Mouse (Mus musculus) hindbrain, embryonic 15.5 days (tissue): ENCODE measurements around the gene Helb. TPM values are rescaled to one million over a fixed set of nuclear protein-coding genes. Genes with fewer than 3 reads are reported as not detected.
A peak's percentile ranks its signal among the peaks of the same experiment; 100 is the strongest.
"Not testable (repeated sequence)": the region's sequence is repeated elsewhere in the genome, so short reads cannot be mapped to it uniquely, and the experiment has no call there.

Experiments
- ATAC-seq: fragments of 200-750 bp; cut with Nextera tagmentation; 2 replicates; pipeline ENCODE4 v1.8.0; 2017; ENCODE audit warnings: low read depth, moderate number of reproducible peaks, moderate TSS enrichment; ENCODE audit not compliant: low FRiP score
- H3K27ac ChIP-seq: fragments of 300-500 bp; sonication (generic); replicated peaks from 2 replicates; pipeline ENCODE4 v1.5.1; 2015; ENCODE audit warnings: mild to moderate bottlenecking, inconsistent platforms
- H3K27me3 ChIP-seq: fragments of 300-500 bp; sonication (generic); 2 replicates; pipeline ENCODE4 v1.6.1; 2015; ENCODE audit warnings: control low read depth, inconsistent platforms
- H3K36me3 ChIP-seq: fragments of 300-500 bp; sonication (generic); 2 replicates; pipeline ENCODE4 v1.6.1; 2015; ENCODE audit warnings: control low read depth, inconsistent platforms
- H3K4me1 ChIP-seq: fragments of 300-500 bp; sonication (generic); replicated peaks from 2 replicates; pipeline ENCODE4 v1.6.1; 2015; ENCODE audit warnings: control low read depth, inconsistent platforms
- H3K4me2 ChIP-seq: fragments of 300-500 bp; sonication (generic); 2 replicates; pipeline ENCODE4 v1.6.1; 2015; ENCODE audit warnings: moderate library complexity, mild to moderate bottlenecking, inconsistent platforms
- H3K4me3 ChIP-seq: fragments of 300-500 bp; sonication (generic); 2 replicates; pipeline ENCODE4 v1.5.1; 2015; ENCODE audit warnings: mild to moderate bottlenecking, inconsistent platforms
- H3K9ac ChIP-seq: fragments of 300-500 bp; sonication (generic); 2 replicates; pipeline ENCODE4 v1.6.1; 2015; ENCODE audit warnings: inconsistent platforms
- H3K9me3 ChIP-seq: fragments of 300-500 bp; sonication (generic); 2 replicates; pipeline ENCODE4 v1.6.1; 2016; ENCODE audit warnings: control low read depth, inconsistent platforms
- WGBS: fragments of 180-500 bp; shearing (Covaris S2); methylation state at CpG from one replicate; pipeline ENCODE4 v1.1.7; 2015; 5-methylcytosine and 5-hydroxymethylcytosine counted together
- polyA plus RNA-seq: library from polyadenylated mRNA; unstranded; fragments of >200 nt; fragmentation: Nextera tagmentation; extraction: Ambion mirVana; gene quantifications from 2 replicates; pipeline ENCODE4 v1.2.1, GENCODE M21; 2015

Helb gene
- polyA plus RNA-seq, 1 experiment from 2014 or later, result 2.6 TPM

DNA sequence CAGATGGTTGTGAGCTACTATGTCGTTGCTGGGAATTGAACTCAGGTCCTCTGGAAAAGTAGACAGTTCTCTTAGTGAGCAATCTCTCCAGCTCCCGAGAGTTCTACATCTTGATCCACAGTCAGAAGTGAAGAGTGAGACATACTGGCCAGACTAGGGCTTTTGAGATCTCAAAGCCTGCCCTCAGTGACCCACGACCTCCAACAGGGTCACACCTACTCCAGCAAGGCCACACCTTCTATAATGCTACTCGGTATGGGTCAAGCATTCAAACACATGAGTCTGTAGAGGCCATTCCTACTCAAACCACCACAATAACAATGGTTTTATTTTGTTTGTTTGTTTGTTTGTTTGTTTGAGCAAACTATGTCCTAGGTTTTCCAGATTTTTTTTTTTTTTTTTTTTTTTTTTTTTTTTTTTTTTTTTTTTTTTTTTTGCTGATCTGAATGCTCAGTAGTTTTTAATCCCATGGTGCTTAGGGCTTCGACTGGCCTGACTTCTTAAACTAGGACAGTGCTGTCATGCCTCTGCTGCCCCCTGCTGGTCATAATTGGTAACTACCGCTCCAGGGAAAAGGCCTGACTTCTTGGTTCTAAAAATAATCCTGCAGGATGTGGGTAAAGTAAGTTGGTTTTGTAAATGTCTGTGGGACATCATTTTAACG lies 12.1 kb upstream of the Helb start:
- H3K27ac ChIP-seq, result no peak overlapping the region
- 53% methylated on average over 7 of the region's 7 CpGs for WGBS
- H3K27me3 ChIP-seq, result no peaks in the 10 kb centered on the region
- no peak overlapping the region for H3K4me3 ChIP-seq
- ATAC-seq, result no peak
- H3K9ac ChIP-seq, result no peak overlapping the region
- no peak overlapping the region for H3K4me2 ChIP-seq
- H3K9me3 ChIP-seq, result no peaks in the 10 kb centered on the region
- no peaks in the 10 kb centered on the region for H3K36me3 ChIP-seq
- no peaks in the 10 kb centered on the region for H3K4me1 ChIP-seq

DNA sequence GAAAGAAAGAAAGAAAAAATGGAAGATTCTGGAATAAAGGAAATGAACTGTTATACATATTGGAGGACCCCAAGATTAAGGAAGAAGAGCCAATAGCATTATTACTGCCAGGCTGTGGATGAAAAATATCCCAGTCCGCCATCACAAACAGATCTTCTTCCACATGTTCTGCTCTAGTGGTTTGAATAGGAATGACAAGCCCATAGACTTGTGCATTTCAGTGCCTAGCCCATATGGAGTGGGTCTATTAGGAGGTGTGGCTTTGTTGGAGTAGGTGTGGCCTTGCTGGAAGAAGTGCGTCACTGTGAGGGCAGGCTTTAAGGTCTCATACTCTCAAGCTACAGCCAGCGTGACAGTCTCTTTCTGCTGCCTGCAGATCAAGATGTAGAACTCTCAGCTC lies 10.9 kb upstream of the Helb start:
- Histone ChIP-seq H3K9ac (no peak overlapping the region), H3K4me3 (no peak overlapping the region), H3K4me1 (no peaks in the 10 kb centered on the region), H3K27ac (no peak overlapping the region), H3K27me3 (no peaks in the 10 kb centered on the region), H3K4me2 (no peak overlapping the region), H3K36me3 (no peaks in the 10 kb centered on the region), H3K9me3 (no peaks in the 10 kb centered on the region)
- ATAC-seq, result no peak
- whole genome bisulfite sequencing, result 88% methylated on average over 3 of the region's 3 CpGs

DNA sequence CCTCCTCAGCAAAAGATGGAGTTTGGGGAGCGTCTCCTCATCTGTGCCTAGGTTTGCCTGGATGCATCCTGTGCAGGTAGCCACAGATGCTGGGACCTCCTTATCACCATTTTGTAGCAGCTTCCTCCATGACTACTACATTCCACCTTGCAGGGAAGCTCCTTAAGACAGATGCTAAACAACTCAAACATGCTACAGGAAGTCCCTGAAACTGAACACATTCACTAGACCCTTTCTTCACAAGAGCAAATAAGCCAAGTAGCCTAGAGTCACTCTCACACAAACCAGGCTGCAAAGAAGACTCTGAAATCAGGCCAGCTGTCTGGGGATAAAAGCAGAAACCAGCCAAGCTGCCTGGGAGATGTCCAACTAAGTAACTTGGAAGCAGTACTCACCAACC lies 2.5 kb upstream of the Helb start:
- Histone ChIP-seq H3K27me3 (no peaks in the 10 kb centered on the region), H3K4me3 (no peak overlapping the region), H3K27ac (no peak overlapping the region), H3K9ac (no peak overlapping the region), H3K4me2 (no peak overlapping the region), H3K4me1 (peaks cover 4% of the 10 kb centered on the region; the same call in 1 of the 2 replicates), H3K36me3 (no peaks in the 10 kb centered on the region), H3K9me3 (no peaks in the 10 kb centered on the region)
- no peak for ATAC-seq
- WGBS, result 95% methylated on average over 1 of the region's 1 CpGs

DNA sequence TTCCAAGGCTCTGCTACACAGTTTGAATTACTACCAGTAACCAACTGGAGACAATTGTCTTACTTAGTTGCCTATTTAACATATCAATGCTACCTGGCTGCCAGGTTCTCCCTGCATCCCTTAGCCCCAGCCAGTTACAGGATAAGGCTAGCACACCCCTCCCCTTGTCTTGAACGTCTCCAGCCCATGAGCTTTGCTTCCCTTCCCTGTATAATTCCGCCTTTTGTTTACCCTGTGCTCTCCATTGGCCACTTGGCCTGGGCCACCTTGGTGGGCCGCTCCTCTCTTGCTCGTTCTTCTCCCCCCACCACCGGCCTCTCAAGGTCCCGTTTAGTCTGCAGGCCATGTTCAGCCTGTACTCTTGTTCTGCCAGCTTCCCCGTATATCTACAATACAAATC lies 1.7 kb upstream of the Helb start:
- 43% methylated on average over 7 of the region's 7 CpGs for WGBS
- no peak for ATAC-seq
- H3K36me3 ChIP-seq, result no peaks in the 10 kb centered on the region
- H3K27ac ChIP-seq, result no peak overlapping the region
- H3K9ac ChIP-seq, result no peak overlapping the region
- H3K9me3 ChIP-seq, result no peaks in the 10 kb centered on the region
- H3K27me3 ChIP-seq, result no peaks in the 10 kb centered on the region
- H3K4me3 ChIP-seq, result no peak overlapping the region
- no peak overlapping the region for H3K4me2 ChIP-seq
- peaks cover 4% of the 10 kb centered on the region; the same call in 1 of the 2 replicates for H3K4me1 ChIP-seq

DNA sequence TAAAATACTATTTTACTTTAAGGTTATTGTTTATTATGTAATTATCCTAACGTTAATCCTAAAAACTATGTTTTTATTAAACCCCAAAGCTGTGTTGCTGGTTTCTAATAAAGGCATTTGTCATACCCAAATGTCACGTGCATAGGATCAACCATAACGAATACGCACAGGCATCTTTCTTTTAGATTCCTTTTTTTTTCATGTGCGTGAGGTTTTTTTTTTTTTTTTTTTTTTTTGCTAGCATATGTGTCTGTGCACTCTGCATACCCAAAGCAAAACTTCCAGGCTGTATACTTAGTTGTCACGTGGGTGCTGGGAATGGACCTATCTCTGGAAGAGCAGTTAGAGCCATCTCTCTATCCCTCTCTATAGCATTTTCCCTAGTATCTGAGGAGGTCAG lies 1.2 kb upstream of the Helb start:
- 77% methylated on average over 6 of the region's 6 CpGs for WGBS
- no peak overlapping the region for H3K27ac ChIP-seq
- H3K36me3 ChIP-seq, result no peaks in the 10 kb centered on the region
- no peaks in the 10 kb centered on the region for H3K27me3 ChIP-seq
- no peak for ATAC-seq
- no peak overlapping the region for H3K4me2 ChIP-seq
- H3K4me3 ChIP-seq, result no peak overlapping the region
- peaks cover 4% of the 10 kb centered on the region; the same call in 1 of the 2 replicates for H3K4me1 ChIP-seq
- no peak overlapping the region for H3K9ac ChIP-seq
- no peaks in the 10 kb centered on the region for H3K9me3 ChIP-seq

DNA sequence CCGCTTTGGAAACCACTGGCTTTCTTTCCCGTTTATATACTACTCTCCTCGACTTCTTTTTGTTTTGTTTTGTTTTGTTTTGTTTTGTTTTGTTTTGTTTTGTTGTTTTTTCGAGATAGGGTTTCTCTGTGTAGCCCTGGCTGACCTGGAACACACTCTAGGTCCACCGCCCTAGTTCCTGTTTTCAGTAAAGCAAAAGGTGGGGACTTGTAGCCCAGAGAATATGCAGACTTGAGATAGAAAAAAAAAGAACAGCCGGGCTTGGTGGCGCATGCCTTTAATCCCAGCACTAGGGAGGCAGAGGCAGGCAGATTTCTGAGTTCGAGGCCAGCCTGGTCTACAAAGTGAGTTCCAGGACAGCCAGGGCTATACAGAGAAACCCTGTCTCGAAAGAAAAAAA lies 695 bp upstream of the Helb start:
- H3K27ac ChIP-seq, H3K9me3 ChIP-seq, H3K27me3 ChIP-seq, ATAC-seq, H3K36me3 ChIP-seq, H3K4me1 ChIP-seq, H3K9ac ChIP-seq: not testable (repeated sequence)
- 69% methylated on average over 9 of the region's 9 CpGs for WGBS
- H3K4me3 ChIP-seq, result peak overlapping the region; percentile 80
- H3K4me2 ChIP-seq, result peak overlapping the region; percentile 77

DNA sequence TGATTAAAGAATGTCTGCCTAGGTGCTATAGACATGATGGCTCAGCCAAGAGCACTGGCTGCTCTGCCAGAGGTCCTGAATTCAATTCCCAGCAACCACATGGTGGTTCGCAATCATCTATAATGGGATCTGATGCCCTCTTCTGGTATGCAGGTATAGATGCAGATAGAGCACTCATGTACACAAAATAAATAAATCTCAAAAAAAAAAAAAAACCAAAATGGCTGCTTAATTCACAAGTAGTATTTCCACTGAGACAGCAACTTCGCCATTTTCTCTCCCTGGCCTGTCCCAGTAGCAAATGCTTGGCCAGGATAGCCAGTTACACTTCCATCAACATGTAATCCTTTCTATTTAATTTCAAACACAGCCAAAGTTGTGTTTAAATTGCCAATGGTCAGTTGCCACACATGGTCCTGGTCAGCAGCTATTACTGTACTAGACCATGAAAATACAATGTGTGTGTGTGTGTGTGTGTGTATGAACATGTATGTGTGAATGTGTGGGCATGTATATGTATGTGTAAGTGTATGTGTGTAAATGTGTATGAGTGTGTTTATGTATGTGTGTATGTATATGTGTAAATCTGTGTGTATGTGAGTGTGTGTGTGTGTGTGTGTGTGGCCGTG lies 982 bp downstream of the Helb start:
- Histone ChIP-seq H3K4me2 (peak overlapping the region; percentile 77), H3K4me3 (peak overlapping the region; percentile 80), H3K9me3 (no peaks in the 10 kb centered on the region), H3K27ac (no peak overlapping the region), H3K27me3 (no peaks in the 10 kb centered on the region), H3K9ac (peak overlapping the region; percentile 68; the same call in 1 of the 2 replicates), H3K36me3 (no peaks in the 10 kb centered on the region), H3K4me1 (peaks cover 4% of the 10 kb centered on the region; the same call in 1 of the 2 replicates)
- no peak for ATAC-seq
- 84% methylated on average over 3 of the region's 3 CpGs for WGBS

DNA sequence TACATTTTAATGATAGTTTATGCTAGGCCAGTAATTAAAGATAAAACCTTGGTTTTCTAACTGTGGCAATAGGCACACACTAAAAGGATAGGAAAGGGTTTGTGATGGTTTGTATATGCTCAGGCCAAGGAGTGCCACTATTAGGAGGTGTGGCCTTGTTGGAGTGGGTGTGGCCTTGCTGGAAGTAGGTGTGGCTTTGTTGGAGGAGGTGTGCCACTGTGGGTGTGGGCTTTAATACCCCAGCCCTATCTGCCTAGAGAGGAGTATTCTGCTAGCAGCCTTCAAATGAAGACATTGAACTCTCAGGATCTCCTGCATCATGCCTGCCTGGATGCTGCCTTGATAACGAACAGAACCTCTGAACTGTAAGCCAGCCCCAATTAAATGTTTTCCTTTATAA lies 12.0 kb downstream of the Helb start:
- no peak overlapping the region for H3K4me3 ChIP-seq
- no peak overlapping the region for H3K27ac ChIP-seq
- WGBS, result 97% methylated on average over 1 of the region's 1 CpGs
- no peak overlapping the region for H3K9ac ChIP-seq
- H3K4me2 ChIP-seq, result no peak overlapping the region
- H3K27me3 ChIP-seq, result no peaks in the 10 kb centered on the region
- H3K36me3 ChIP-seq, result no peaks in the 10 kb centered on the region
- H3K4me1 ChIP-seq, result no peaks in the 10 kb centered on the region
- no peak for ATAC-seq
- no peaks in the 10 kb centered on the region for H3K9me3 ChIP-seq

DNA sequence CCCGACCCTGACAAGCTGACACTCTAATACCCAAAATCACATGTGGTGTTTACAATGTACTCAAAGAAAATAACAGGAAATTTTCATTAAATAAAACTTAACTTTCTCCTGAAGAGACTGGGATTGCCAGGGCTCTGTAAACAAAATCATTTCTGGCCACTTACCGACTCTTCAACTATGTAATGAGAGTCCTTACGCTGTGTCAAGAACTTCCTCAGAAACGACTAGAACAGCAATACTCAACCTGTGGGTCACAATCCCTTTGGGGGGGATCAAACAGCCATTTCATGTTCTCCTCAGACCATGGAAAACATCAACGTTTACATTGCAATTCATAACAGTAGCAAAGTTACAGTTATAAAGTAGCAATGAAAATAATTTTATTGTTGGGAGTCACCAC lies 15.2 kb downstream of the Helb start:
- peaks cover 5% of the 10 kb centered on the region; the same call in 1 of the 2 replicates for H3K36me3 ChIP-seq
- no peak for ATAC-seq
- H3K4me1 ChIP-seq, result no peaks in the 10 kb centered on the region
- no peak overlapping the region for H3K4me3 ChIP-seq
- WGBS, result 93% methylated on average over 5 of the region's 5 CpGs
- H3K9ac ChIP-seq, result no peak overlapping the region
- H3K27me3 ChIP-seq, result no peaks in the 10 kb centered on the region
- H3K4me2 ChIP-seq, result no peak overlapping the region
- no peaks in the 10 kb centered on the region for H3K9me3 ChIP-seq
- no peak overlapping the region for H3K27ac ChIP-seq

DNA sequence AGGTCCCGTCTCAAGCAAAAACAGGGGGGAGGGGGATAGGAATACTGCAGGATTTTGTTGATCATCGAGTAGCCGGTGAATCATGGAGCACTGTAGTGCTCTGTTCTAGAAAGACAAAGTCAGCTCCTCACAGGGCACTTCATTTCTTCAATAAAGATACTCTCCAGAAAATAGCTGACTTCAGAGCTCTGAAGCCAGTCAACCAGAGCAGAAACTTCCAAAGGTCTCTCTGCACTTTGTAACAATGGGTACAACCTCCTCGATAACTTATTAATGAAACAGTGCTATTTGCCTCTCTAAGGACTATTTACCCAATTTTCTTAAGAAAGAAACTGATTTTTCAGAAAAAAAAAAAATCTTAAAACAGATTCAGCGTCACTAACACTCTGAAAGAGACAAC lies 17.1 kb downstream of the Helb start:
- 96% methylated on average over 5 of the region's 5 CpGs for WGBS
- Histone ChIP-seq H3K9me3 (no peaks in the 10 kb centered on the region), H3K9ac (no peak overlapping the region), H3K36me3 (peaks cover 6% of the 10 kb centered on the region; the same call in 1 of the 2 replicates), H3K4me3 (no peak overlapping the region), H3K27me3 (no peaks in the 10 kb centered on the region), H3K4me2 (no peak overlapping the region), H3K27ac (no peak overlapping the region), H3K4me1 (no peaks in the 10 kb centered on the region)
- no peak for ATAC-seq

DNA sequence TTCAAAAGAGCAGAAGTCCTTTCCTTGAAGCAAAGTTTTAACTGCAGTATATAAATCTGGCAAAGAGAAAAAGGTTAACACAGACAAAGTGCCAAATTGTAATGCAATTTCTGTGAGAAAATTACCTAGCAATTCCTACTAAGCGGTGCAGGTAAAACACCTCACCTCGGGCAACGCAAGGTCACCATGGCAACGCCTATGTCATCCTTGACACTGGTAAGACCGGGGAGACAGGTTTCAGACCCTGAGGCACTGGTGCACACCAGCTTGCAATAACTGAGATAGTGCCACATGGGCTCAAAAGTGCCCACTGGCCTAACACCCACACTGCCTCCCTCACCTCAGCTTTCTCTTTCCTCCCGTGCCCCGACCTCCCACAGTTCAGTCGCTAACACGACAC lies 17.7 kb downstream of the Helb start:
- H3K36me3 ChIP-seq, result peaks cover 6% of the 10 kb centered on the region; the same call in 1 of the 2 replicates
- WGBS, result 91% methylated on average over 9 of the region's 9 CpGs
- no peaks in the 10 kb centered on the region for H3K27me3 ChIP-seq
- H3K27ac ChIP-seq, result no peak overlapping the region
- H3K4me3 ChIP-seq, result no peak overlapping the region
- H3K9ac ChIP-seq, result no peak overlapping the region
- no peak overlapping the region for H3K4me2 ChIP-seq
- ATAC-seq, result no peak
- no peaks in the 10 kb centered on the region for H3K4me1 ChIP-seq
- H3K9me3 ChIP-seq, result no peaks in the 10 kb centered on the region

DNA sequence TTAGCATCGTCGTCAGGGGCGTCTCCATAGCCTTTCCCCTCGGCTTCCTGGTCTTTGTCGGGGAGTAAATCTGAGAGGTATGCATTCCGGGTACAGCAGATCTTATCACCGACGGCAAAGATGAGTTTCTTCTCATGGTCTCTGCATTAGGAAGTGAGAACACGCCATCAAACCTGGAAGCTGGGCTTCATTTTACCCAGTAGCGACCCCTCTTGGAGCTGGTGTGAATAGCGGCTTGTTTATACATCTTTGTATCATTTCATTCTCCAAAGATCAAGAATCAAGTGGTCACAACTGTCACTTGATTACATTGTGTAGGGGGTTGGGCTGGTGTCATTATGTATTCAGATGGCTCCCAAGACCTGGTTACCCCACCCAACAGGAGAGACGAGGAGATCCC lies 20.2 kb downstream of the Helb start:
- no peak overlapping the region for H3K27ac ChIP-seq
- no peaks in the 10 kb centered on the region for H3K9me3 ChIP-seq
- H3K27me3 ChIP-seq, result no peaks in the 10 kb centered on the region
- no peak overlapping the region for H3K9ac ChIP-seq
- 90% methylated on average over 12 of the region's 12 CpGs for WGBS
- peaks cover 6% of the 10 kb centered on the region; the same call in 1 of the 2 replicates for H3K36me3 ChIP-seq
- ATAC-seq, result no peak
- H3K4me3 ChIP-seq, result no peak overlapping the region
- no peak overlapping the region for H3K4me2 ChIP-seq
- H3K4me1 ChIP-seq, result no peaks in the 10 kb centered on the region

DNA sequence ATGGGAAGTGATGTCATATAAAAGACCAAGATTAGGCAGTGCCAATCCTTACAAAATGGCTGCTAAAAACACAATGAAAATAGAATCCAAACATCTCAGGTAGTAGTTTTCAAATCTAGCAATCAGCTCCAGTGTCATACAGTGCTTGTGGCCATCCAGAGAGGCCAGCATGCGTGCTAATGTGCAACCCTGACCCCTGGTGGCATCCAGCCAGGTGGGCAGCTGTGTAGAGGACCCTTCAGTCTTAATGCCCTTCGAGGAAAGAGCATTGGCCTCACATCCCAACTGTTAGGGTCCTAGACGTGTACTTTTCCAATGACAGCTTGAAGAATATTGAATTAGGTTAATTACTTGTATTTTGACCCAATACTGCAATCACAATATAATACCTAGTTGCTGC lies 34.9 kb downstream of the Helb start:
- no peak for ATAC-seq
- no peaks in the 10 kb centered on the region for H3K9me3 ChIP-seq
- 76% methylated on average over 3 of the region's 3 CpGs for WGBS
- H3K36me3 ChIP-seq, result peaks cover 33% of the 10 kb centered on the region
- no peaks in the 10 kb centered on the region for H3K4me1 ChIP-seq
- no peak overlapping the region for H3K4me3 ChIP-seq
- no peaks in the 10 kb centered on the region for H3K27me3 ChIP-seq
- H3K4me2 ChIP-seq, result no peak overlapping the region
- H3K27ac ChIP-seq, result no peak overlapping the region
- H3K9ac ChIP-seq, result no peak overlapping the region
